Mouse (Mus musculus) gastrocnemius, postnatal 36 days (tissue): ENCODE measurements around the gene Atp9a. TPM values are rescaled to one million over a fixed set of nuclear protein-coding genes. Genes with fewer than 3 reads are reported as not detected.

Experiments used
- DNase-seq, 2 experiments: peaks; one replicate each; pipeline ENCODE4 v3.0.0; 2022
- intact Hi-C: fragments of 180-260 bp; cut with DNase I; formaldehyde crosslinking; loops from one replicate; pipeline ENCODE4 v1.15.1; 2025
- total RNA-seq, 2 experiments: library from RNA; stranded (reverse); gene quantifications; 2 replicates each; pipeline ENCODE4 v1.2.3; 2021

The Atp9a gene
- total RNA-seq, 2 experiments from 2014 or later, result 12.7 to 14.7 TPM

DNA sequence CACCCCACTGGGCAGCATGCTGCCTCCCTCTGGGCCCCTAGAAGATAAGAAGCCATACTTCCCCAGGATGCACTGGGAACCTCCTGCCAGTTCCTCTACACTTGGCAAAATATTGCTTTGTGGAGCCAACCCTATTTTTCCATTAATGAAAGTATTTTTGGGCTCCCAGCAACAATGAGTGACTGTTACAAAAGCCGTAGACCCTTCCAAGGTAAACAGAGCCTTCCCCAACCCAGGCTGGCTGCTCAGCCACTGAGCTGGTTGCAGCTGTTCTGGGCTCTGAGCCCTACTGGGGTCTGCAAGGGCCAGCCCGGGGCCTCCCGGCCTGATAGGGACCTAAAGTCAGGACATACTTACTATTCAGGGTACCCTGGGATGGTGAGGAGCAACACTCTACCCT is 131.3 kb downstream of the Atp9a start:
- intact Hi-C loops, result no loop called here
- no peak for DNase-seq

- intact Hi-C loops, result no loop called here
- DNase-seq, result no peak
Measured at GRCm38 (mm10) chr2:168609653-168610248, 132.5 kb downstream of the Atp9a start.

- intact Hi-C loops, result no loop called here
- no peak for DNase-seq
Measured at GRCm38 (mm10) chr2:168608125-168608564, 134.1 kb downstream of the Atp9a start.

GRCm38 (mm10) chr2:168604655-168605070 is 137.5 kb downstream of the Atp9a start:
- DNase-seq, result peak in 1 of 2 experiments; percentile 35
- intact Hi-C loops, result no loop called here

GRCm38 (mm10) chr2:168602387-168602741 is 139.8 kb downstream of the Atp9a start:
- intact Hi-C loops, result no loop called here
- no peak for DNase-seq

DNA sequence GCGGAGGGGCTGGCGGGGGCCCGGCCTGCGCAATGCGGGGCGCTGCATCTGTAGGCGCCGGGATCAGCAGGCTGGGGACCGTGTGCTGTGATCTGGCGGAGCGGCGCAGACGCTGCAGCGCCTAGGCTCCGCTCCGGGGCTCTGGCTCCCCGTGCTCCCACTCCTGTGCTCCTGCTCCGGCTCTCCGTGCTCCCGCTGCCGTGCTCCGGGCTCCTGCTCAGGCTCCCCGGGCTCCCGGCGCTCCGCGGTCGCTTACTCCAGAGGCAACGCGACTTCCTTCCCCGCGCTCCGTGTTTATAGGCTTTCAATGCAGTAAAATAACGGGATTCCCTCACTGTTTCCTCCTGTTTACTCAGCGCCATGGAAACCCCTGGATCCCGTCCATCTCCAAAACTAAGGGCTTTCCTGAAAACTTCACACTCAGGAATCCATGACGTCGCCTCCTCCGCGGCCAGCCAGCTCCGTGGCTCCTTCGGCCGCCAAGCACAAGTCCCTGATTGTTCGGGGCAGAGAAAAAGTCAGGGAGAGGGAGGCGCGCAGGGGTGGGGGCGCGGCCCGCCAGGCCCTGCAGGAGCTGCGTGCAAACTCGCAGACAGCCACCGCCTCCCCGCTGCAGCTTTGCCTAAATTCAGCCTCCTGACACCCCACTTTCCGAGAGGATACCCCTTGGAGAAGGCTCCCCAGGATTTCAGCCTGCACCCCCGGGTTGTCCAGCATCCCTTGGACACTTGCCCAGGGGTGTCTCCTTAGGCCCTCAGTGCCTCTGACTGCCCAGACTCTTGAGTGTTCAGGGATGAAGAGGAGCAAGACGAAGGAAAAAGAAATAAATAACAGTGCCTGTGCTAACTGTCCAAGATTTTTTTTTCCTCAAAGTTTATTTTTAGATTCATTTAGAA is 140.5 kb downstream of the Atp9a start, which contains the start of gene Nfatc2:
Gene Nfatc2 (minus strand): TSS at position 167 of the 896 bp plus-strand sequence.
- peak; percentile 78 to 84 for DNase-seq
- intact Hi-C loops, result no loop called here

GRCm38 (mm10) chr2:168600750-168601490 is 141.3 kb downstream of the Atp9a start:
- intact Hi-C loops, result no loop called here

DNA sequence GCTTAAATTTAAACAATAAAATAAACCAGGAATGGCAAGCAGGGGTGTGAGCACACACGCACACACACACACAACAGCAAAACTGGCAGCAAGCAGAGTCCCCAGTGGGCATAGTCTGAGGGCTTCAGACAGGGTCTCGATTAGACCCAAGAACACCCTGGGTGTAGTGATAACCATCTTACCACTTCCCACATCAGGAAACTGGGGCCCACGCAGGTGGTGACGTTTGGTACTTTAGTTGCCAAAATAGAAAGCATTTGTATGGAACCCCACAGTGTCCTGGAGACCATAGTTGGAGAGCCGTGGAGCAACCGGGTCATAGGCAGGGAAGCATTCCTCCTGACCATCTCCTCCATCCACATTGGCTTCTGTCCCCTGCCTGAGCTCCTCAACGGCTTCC is 146.5 kb downstream of the Atp9a start:
- intact Hi-C loops, result no loop called here
- no peak for DNase-seq

More at GRCm38 (mm10) chr2:168600750-168601490, 141.3 kb downstream of the Atp9a start:
- no peak for DNase-seq

DNA sequence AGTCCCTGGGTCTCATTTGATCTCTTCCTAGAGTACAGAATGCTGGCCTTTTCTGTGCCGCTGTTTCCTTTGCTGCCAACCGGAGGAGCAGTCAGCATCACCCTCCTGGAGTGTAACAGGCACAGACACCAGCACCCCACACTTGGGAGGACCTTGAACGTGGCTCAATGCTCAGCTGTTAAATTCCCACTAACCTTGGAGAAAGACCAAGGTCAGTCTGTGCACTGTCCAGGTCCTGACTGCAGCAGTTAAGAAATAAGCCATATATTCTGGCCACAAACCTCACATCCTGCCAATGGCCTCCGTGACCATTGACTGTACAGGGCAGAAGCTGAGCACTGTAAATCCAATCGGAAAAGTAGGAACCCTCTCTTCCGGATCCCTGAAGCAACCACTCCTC is 148.5 kb downstream of the Atp9a start:
- DNase-seq, result no peak
- intact Hi-C loops, result no loop called here

GRCm38 (mm10) chr2:168593004-168593403 is 149.2 kb downstream of the Atp9a start:
- no peak for DNase-seq
- intact Hi-C loops, result no loop called here

DNA sequence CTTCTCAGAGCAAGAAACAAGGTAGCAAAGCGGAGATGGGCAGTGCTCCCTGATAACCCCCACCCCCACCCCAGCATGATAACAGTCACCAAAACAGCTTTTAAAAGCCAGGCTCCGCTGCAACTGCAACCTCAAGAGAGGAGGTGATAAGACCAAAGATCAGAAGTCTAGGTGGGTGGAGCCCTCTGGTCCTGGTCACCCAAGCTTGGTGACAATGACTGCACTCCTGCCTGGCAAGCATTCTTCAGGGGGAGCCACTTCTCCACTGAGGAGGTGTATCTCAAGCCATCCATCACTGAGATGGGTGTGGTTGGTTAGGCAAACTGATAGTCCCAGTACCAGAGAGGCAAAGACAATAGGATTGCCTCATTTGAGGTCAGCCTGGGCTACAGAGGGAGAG is 151.1 kb downstream of the Atp9a start:
- no peak for DNase-seq
- intact Hi-C loops, result no loop called here

GRCm38 (mm10) chr2:168590556-168590955 is 151.7 kb downstream of the Atp9a start:
- intact Hi-C loops, result no loop called here
- DNase-seq, result no peak

- intact Hi-C loops, result no loop called here
- peak in 1 of 2 experiments; percentile 29 for DNase-seq
Measured at GRCm38 (mm10) chr2:168590168-168590551, 152.0 kb downstream of the Atp9a start.

DNA sequence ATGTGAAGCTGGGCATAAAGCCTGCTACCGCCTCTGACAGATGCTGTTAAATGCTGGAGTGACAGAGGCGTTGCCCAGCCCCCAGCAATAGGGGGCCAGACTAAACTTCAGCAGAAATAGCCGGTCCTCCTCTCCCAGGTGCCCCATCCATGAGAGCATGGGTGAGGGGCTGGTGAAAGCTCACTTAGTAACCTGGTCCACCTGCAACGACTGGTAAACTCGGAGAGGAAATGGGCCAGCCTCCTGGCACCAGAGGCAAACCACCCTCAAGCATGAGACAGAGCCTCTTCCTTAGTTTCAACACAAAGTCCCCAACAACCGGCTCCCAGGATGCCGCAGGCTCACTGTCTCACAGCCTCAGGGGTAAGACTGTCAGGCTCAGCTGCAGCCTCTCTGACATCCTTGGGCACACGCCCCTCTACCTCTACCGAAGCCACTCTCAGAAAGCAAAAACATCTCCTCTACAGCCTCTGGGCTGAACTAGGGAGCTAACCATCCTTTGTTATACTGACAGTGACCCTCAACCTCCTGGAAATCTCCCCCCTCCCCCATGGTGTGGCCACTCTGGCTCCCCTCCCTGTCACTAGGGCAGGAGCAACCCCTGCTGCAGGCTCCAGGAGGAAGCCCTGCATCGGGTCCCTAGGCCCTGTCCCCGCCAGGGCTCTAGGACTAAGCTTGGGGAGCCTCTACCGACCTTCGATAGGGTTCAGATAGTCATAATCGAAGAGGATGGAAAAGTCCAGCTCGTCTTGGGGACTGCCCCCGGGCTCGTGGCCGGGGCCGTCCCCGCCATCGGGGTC is 152.6 kb downstream of the Atp9a start:
- intact Hi-C loops, result no loop called here
- DNase-seq, result no peak

DNA sequence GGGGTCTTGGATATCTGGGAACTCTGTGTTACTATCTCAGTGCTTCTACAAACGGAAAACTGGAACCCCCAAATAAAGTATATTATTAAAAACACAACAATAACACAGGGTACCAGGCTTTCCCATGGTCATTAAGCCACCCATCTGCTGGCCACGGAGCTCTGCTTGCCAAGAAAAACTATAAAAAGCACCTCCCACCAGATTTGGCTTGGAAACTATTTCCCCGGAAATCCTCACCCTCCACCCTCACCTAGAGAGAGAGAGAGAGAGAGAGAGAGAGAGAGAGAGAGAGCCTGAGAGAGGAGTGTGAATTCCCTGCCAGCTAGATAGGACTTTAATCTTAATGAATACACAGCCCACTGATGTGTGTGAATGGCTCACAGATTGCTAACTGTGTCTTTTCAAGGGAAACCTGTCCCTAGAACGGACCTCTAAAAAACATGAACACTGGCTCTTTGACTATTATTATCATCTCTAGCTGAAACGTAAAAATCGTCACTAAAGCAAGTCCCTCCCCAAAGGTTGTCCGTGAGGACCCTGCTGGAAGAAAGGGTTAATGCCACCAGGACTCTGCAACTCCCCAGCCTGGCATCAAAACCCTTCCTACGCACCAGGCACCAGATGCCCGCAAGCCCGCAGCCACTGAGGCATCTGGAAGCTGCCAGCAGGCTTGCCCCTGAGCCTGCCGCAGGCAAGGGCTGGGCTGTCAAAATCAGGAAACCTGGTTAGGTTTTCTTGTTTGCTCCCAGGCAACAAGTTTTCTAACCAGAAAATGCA is 153.4 kb downstream of the Atp9a start:
- intact Hi-C loops, result no loop called here

DNA sequence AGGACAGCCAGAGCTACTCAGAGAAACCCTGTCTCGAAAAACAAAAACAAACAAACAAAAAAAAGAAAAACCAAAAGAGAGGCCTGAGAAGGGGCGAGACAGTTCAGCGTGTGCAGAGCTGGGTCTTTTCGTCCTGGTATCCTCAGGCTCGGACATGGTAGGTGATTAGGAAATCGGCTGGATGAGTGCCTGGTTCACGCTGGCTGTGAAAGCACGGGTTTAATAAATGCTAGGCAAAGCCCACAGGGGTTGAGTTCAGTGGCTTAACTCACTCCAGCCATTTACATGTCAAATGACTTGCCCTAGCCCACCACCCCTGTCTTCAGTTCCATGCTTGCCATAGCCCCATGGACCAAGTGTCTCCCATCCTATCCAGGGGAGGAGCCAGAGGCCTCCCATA is 155.1 kb downstream of the Atp9a start:
- intact Hi-C loops, result no loop called here

More for the DNA sequence above, 153.4 kb downstream of the Atp9a start:
- DNase-seq, result no peak

GRCm38 (mm10) chr2:168586512-168586911 is 155.7 kb downstream of the Atp9a start:
- no peak for DNase-seq
- intact Hi-C loops, result no loop called here

More for the DNA sequence above, 155.1 kb downstream of the Atp9a start:
- no peak for DNase-seq

GRCm38 (mm10) chr2:168584857-168585256 is 157.4 kb downstream of the Atp9a start:
- intact Hi-C loops, result no loop called here
- no peak for DNase-seq
